Mouse (Mus musculus): Measurements from ENCODE around the gene Cc2d2a. TPM values are rescaled to one million over a fixed set of nuclear protein-coding genes. Genes with fewer than 3 reads are reported as not detected.
A peak's percentile ranks its signal among the peaks of the same experiment; 100 is the strongest.

Cc2d2a gene
- total and polyA plus RNA-seq, 3 experiments, result not detected

- DNase-seq (ENCODE audit: low read depth, low spot score), result peak; percentile 87
- Histone ChIP-seq H3K36me3 (ENCODE audit: control insufficient read depth in 1 of 2, insufficient read depth in 2 of 2, low read length in 2 of 2) (peaks cover 0 to 35% of the 10 kb centered on the region in 2 experiments; a peak in 2 of 4 replicates), H3K4me1 (ENCODE audit: control insufficient read depth in 1 of 2, insufficient read depth in 2 of 2, low read length in 2 of 2) (peaks cover 21 to 29% of the 10 kb centered on the region in 2 experiments), H3K27ac (ENCODE audit: control insufficient read depth, low read depth, low read length) (peak overlapping the region; percentile 83), H3K4me3 (ENCODE audit: control insufficient read depth in 1 of 2, insufficient read depth in 1 of 2, low read depth in 2 of 2, low read length in 2 of 2) (peak overlapping the region; percentile 89 to 99), H3K9me3 (replicated peaks; ENCODE audit: insufficient read depth, low read length) (no peaks in the 10 kb centered on the region), H3K9ac (ENCODE audit: control insufficient read depth, low read depth, low read length, poor library complexity, severe bottlenecking) (peak overlapping the region; percentile 98), H3K79me2 (ENCODE audit: control insufficient read depth, insufficient read depth, low read length, poor library complexity) (peaks cover 34% of the 10 kb centered on the region), H3K27me3 (ENCODE audit: control insufficient read depth in 1 of 2, insufficient read depth in 2 of 2, low read length in 2 of 2) (no peaks in the 10 kb centered on the region)
- TF ChIP-seq SMC3 (IDR thresholded peaks at IDR 0.05; ENCODE audit: low read depth, low read length), result 0 out of 2 replicates have a peak, but pooled peaks have one; percentile 15
- TF ChIP-seq NRF1 (IDR thresholded peaks at IDR 0.05; ENCODE audit: insufficient read depth, low read depth, low read length, poor library complexity, severe bottlenecking), result peak; percentile 78
- no peak for TF ChIP-seq MAFK (IDR thresholded peaks at IDR 0.05; ENCODE audit: borderline replicate concordance, low read depth, low read length)
- TF ChIP-seq USF1 (IDR thresholded peaks at IDR 0.05; ENCODE audit: low read depth, low read length), result peak; percentile 91
- no peak for TF ChIP-seq CHD1 (IDR thresholded peaks at IDR 0.05; ENCODE audit: low read depth, low read length)
- TF ChIP-seq E2F4 (IDR thresholded peaks at IDR 0.05; ENCODE audit: borderline replicate concordance, low read depth, low read length), result no peak
- peak; percentile 85 for TF ChIP-seq NELFE (IDR thresholded peaks at IDR 0.05; ENCODE audit: low read depth, low read length)
- TF ChIP-seq ZKSCAN1 (IDR thresholded peaks at IDR 0.05; ENCODE audit: low read depth, low read length), result no peak
- TF ChIP-seq GATA1 (IDR thresholded peaks at IDR 0.05; ENCODE audit: low read depth, low read length), result no peak
- TF ChIP-seq KAT2A (conservative IDR thresholded peaks at IDR 0.05; ENCODE audit: low read depth, low read length), result no peak
- 0 out of 2 replicates have a peak, but pooled peaks have one; percentile 11 for TF ChIP-seq TBP (IDR thresholded peaks at IDR 0.05; ENCODE audit: low read depth, low read length)
- no peak for TF ChIP-seq UBTF (IDR thresholded peaks at IDR 0.05; ENCODE audit: borderline replicate concordance, insufficient read depth, low read depth, low read length)
- no peak for TF ChIP-seq CHD2 (IDR thresholded peaks at IDR 0.05; ENCODE audit: low read length)
- TF ChIP-seq POLR2AphosphoS2 (IDR thresholded peaks at IDR 0.05; ENCODE audit: low read length), result peak; percentile 82; the same call in 1 of the 2 replicates
- peak in 1 of 2 experiments; percentile 71; a peak in 2 of 4 replicates for TF ChIP-seq USF2 (IDR thresholded peaks at IDR 0.05; ENCODE audit: borderline replicate concordance in 1 of 2, insufficient read depth in 1 of 2, low read depth in 1 of 2, low read length in 2 of 2)
- peak; percentile 37 for TF ChIP-seq HCFC1 (IDR thresholded peaks at IDR 0.05; ENCODE audit: low read depth, low read length)
- no peak for TF ChIP-seq EP300 (IDR thresholded peaks at IDR 0.05; ENCODE audit: low read depth in 1 of 2, low read length in 2 of 2)
- TF ChIP-seq BHLHE40 (IDR thresholded peaks at IDR 0.05; ENCODE audit: borderline replicate concordance, low read depth, low read length), result no peak
- TF ChIP-seq RCOR1 (IDR thresholded peaks at IDR 0.05; ENCODE audit: low read depth, low read length), result no peak
- TF ChIP-seq TCF12 (IDR thresholded peaks at IDR 0.05; ENCODE audit: low read depth, low read length), result no peak
- TF ChIP-seq ETS1 (IDR thresholded peaks at IDR 0.05; ENCODE audit: low read depth, low read length), result no peak
- no peak for TF ChIP-seq CTCF (IDR thresholded peaks at IDR 0.05 in 2 of 3, conservative IDR thresholded peaks at IDR 0.05 in 1 of 3; ENCODE audit: control insufficient read depth in 1 of 3, insufficient read depth in 1 of 3, low read depth in 2 of 3, low read length in 3 of 3, poor library complexity in 1 of 3, severe bottlenecking in 1 of 3)
- TF ChIP-seq JUND (IDR thresholded peaks at IDR 0.05; ENCODE audit: low read depth, low read length), result no peak
- TF ChIP-seq MEF2A (IDR thresholded peaks at IDR 0.05; ENCODE audit: extremely low read depth, insufficient replicate concordance, low read depth, low read length, poor library complexity, severe bottlenecking), result no peak
- TF ChIP-seq POLR2A (IDR thresholded peaks at IDR 0.05; ENCODE audit: control insufficient read depth in 1 of 2, insufficient read depth in 1 of 2, low read depth in 1 of 2, low read length in 2 of 2, poor library complexity in 1 of 2), result peak; percentile 91 to 93
- peak; percentile 89 for TF ChIP-seq MAX (IDR thresholded peaks at IDR 0.05; ENCODE audit: low read length)
- no peak for TF ChIP-seq ZNF384 (IDR thresholded peaks at IDR 0.05; ENCODE audit: low read depth, low read length)
- peak; percentile 9; the same call in 1 of the 2 replicates for TF ChIP-seq SIN3A (IDR thresholded peaks at IDR 0.05; ENCODE audit: low read length)
- TF ChIP-seq GABPA (IDR thresholded peaks at IDR 0.05; ENCODE audit: low read depth, low read length), result no peak
- TF ChIP-seq MYC (IDR thresholded peaks at IDR 0.05; ENCODE audit: low read depth, low read length), result peak; percentile 92
- TF ChIP-seq TAL1 (IDR thresholded peaks at IDR 0.05; ENCODE audit: low read length), result no peak
Observed at GRCm38 (mm10) chr5:43781977-43782930, 120.1 kb downstream of the Cc2d2a start.
